Mouse (Mus musculus): Measurements from ENCODE around the gene Stox2.
A peak's percentile ranks its signal among the peaks of the same experiment; 100 is the strongest.

Gene Stox2

DNA sequence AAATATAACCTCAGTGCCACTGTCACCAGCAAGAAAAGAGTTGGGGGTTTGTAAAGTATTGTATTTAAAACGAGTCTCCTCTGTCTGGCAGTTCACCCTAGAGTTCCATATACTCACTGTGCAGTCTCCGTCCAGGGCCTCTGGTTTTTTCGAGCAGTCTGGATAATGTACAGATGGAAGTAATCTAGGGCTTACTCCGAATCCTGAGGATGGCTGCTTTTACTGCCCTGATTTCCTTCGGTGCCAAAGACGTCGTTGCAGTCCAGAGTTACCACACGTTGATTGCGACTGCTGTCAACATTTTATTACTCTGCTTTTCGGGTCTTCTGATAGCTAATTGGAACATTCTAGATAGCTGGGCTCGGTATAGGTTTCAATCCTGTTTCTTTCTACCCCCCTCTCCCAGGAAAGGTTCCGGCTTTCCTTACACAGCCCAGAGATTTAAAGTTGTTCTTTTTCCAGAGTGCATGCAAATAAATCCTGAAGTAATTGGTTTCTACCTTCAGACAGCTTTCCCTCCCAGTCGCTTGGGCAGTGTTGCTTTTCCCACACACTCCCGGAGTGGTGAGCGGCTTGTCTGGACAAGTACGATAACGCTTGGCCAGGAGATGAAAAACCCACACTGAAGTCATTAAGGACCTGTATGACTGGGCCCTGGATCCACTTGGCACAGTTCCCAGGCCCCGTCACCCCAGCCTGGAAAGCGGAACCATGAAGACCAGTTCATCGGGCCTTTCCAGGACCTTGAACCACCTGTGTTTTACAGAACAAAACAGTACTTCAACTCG, 94.1 kb downstream of the Stox2 start:
- DNase-seq: no peak

DNA sequence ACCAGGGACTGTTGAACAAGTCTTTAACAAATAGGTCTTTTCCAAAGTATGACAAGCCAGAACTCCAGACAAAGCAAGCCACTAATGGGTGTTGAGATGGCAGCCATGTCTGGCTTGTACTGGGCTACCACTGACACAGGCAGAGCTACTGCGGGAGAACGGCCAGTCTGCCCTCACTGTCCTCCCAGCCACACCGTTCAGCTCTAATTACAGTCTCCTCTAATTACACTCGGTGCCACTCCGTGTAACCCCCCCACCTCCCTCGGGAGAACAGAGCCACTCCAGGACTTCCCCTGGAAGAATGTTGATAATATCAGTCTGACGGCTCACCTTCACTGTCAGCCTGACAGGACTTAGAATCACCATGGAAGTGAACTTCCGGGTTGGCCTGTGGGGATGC, 97.1 kb downstream of the Stox2 start:
- DNase-seq: no peak

DNA sequence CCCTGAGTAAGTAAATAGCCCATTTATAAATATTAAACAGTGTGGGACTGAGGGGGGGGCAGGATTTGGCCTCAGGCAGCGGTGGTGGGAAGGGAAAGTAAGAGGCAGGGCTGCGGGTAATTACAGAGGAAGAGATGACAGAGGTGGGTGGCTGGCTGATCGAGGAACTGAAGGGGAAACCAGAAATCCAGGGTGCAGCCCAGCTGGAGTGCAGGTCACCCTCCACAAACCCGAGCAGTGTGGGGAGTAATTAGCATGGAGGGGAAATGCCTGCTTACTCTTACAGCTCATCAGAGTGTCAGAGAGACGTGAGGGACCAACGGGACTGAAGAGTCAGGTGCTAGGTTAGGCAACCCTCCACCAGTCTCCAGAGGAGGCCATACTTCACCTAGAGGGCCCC, 98.4 kb downstream of the Stox2 start:
- DNase-seq: no peak

DNA sequence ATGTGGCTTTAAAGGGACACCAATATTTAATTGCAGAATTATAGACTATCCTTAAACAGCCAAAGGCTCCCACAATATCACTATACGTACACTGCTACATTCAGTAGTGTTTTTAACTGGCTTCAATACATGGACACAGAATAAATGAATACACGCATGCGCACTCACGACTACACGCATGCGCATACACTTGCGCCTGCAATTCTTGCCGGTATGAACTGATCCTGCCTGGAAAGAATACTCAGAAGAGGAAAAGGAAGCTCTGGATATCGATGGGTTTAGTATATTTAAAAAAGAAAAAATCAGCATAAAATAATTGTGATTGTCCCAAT, 100.4 kb downstream of the Stox2 start:
- peak; percentile 34 to 44 for DNase-seq

DNA sequence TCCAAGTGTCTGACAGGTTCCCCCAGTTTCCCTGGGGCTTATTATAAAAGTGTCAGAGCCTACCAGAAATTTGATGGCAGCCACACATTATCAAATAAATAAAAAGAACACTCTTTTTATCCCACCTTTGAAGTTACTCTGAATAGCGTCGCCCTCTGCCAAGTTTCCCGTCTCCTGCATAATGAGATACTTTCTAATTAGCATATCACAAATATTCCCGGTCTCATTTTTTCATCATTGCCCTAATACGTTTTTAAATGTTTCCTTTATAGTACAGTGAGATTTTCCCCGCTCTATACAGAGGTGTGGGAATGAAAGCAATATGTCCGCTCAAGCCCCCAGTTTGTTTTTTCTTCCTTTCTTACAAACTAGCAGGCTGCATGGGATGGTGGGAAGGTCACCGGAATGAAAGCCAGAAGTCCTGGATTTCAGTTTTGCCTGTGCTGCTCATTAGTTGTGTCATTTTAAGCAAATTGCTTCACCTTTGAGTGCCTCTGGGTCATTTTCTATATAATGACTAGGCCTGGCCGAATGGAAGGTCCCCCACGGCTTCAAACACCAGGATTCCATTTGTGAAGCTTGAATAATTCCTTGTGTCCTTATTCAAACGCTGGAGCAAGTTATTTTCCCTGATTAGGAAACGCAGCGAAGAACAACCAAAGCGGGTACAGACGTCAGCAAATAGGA, 100.9 kb downstream of the Stox2 start:
- peak in 1 of 2 experiments; percentile 26 for DNase-seq

DNA sequence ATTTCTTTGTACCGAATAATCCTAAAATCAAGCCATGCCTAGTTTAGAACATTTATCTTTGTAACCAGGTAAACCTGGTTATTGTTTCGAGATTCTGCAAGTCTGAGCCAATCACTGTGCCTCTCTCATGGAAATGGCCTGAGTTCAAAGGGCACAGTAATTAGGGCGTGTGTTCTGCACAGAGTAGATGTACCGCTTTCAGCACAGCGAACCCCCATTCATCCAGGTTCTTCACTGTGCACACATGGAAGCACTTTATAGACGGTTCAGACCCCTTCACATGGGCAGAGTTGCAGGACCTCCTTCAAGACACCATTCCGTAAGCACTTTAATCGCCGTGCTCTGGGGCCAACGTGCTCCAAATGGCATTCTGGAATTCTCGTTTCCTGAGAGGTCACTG, 104.7 kb downstream of the Stox2 start:
- DNase-seq: no peak

DNA sequence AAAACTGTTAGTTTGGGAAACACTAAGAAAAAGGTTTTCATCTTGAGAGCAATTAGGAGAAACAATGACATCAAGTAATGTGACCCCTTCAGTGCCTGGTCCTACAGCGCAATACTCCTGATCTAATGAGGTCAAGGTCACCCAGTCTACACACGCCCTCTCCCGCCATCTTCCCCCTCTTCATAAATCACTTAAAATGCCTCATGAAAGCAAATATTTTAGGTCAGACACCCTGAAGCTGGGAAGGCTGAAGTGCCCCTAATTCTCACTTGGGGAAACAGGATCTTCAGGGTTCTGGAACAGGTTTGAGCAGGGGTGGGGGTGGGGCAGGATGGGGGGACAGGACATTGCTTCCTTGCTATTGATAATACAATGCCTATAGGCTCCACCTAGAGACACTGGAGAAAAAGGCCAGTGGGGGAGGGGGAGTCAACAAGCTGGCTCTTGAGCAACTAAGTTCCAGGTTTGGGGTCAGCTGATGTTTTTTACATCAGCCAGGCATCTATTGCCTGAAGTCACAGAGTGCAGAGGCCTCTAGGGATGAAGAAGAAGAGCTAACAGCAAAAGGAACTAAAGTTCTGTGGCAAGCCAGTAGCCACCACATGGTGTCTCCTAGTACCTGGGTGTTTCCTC, 107.4 kb downstream of the Stox2 start:
- no peak for DNase-seq

DNA sequence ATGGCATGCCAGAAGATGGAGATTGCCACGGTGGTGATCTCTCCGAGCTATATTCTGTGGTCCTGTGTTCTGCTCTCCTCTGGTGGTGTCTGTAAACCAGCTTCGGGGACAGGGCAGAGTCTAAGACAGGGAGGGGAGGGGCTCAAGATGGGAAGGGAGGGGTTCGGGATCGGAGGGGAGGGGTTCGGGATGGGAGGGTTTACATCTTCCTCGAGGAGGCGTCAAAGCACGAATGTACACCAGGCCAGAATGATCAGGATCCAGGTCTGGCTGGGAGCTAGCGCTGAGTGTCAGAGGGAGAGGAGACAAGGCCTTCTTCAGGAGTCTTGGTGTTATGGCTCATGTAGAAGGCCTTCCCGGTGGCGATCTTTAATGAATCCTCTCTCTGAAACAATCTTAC, 109.7 kb downstream of the Stox2 start:
- no peak for DNase-seq

DNA sequence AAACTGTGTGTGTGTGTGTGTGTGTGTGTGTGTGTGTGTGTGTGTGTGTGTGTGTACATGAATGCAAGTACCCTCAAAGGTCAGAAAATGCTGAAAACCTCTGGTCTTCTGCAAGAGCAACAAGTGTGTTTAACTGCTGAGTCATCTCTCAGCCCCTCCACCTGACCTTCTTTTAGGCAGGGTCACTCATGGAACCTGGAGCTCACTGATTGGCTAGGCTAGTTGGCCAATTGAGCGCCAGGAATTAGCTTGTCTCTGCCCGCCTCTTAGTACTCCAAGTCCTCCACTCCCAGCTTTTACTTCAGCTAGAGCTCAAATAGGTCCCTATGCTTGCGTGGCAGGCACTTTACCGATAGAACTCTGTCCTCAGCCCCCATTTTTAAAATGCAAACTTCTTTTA, 110.2 kb downstream of the Stox2 start:
- no peak for DNase-seq

DNA sequence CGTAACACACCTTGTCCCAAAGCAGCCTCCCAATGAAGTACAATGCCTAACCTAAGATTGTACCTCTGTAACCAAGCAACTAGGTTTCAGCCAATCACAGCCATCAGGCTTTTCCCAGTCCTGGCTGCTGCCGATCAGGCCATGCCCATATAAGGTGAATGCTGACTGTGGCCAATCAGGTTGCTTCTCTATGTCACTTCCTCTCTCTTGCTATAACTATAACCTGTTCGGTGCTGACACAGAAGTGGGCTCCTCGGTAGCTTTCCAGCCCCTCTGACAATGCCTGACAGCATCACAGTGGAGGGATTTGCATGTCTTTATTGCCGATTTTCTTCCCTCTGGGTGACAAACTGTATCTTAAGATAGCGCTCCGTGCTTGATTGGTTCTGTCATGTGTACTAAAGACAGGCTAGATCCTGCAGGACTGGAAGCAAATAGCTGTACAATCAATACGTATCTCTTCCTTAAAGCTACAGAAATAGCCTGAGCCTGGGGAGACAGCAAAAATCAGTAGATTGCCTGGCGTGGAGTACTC, 111.9 kb downstream of the Stox2 start:
- DNase-seq: peak; percentile 70 to 79

DNA sequence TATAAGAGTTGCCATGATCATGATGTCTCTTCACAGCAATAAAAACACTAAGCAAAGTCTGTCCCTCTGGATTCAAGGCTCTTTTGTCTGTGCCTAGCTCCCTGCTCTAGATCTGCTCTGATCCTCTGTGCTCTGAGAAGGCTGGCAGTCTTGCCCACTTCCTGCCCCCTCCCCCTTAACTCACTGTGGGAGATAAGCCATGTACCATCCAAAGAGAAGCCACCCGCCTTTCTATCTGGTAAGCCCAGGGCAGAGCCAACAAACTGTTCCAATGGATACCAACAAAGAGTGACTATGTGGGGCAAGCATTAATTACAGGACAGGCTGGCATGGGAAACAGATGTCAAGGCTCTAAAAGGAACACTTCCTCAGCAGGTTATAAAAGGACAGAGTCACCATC, 113.2 kb downstream of the Stox2 start:
- DNase-seq: no peak

DNA sequence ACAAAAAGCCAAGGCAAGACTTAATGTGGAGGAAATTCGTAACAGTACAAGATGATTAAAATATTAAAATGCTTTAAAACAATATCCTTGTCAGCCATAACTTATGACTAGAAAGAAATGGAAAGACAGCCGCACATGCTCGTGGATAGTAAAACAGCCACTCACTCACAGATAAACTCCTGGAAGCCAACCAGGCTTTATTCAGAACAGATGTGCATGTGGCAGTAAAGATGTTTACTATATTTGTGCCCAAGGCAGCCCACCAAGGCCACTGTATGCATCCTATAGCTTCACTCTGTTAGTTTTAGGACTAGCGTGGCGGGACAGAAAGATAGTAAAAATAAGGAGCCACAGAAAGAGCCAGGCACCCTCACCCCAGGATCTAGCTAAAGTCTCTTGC, 115.2 kb downstream of the Stox2 start:
- no peak for DNase-seq

DNA sequence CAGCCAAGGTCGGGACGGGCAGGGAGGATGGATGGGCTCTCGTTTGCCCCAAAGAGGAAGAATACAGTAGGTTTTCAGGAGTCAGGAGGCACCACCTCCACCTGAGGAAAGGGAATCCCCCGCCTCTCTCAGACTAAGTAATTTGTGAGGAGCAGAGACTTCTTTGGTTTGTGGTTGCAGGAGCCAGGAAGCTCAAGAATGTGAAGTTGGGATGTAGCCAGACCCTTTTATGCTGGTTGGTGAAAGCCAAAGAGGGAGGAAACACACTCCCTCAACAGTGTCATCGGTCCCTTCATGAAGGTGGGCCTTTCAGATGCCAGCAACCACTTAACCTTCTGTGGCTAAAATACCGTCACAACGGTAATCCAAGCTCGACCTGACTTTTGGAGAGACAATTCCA, 119.8 kb downstream of the Stox2 start:
- DNase-seq: no peak

DNA sequence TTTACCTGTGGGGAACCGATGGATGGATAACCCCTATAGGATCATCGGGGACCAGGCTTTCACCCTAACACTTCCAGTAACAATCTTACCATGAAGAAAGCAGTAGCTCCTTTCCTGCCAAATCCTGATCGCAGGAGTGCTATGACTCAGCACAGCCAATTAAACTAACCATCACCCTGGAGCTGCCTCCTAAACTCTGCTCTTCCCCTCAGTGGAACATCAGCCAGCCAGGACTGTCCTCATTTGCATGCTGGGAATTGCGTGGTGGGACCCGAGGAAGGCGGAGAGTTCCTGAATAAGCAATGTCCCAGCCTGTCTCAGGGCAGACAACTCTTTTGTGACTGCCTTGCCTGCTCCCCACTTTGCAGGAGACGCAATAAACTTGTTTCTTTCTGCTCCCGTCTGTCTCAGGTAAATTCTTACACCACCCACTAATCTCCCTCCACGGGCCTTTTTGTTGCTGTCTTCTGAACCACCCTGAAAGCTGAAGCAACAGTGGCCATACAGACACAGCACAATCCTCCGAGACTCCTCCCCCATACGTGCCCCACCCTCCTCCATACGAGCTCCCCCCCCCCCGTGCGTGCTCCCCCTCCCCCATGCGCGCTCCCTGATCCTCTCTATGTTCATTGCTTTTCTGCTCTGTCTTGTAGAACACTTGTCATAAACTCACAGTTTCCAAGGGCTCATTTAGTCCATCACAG, 121.9 kb downstream of the Stox2 start:
- no peak for DNase-seq

DNA sequence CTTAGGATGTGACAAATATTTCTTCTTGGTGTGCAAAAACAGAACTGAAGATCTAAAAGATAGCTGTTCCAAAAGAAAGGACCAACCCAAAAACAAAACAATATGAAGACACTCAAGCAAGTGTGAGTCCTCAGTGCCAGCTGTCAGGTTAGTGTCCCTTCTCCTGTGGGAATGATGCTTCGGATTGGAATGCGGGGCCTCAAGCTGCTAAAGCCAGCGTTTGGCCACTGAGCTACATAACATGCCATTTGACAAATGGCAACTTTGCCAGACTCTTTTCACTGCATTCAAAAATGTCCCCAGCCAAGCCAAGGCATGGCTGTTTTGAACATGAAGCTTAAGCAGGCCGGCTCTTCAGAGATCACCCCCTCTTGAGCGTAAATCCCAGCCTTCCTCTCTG, 124.9 kb downstream of the Stox2 start:
- no peak for DNase-seq

DNA sequence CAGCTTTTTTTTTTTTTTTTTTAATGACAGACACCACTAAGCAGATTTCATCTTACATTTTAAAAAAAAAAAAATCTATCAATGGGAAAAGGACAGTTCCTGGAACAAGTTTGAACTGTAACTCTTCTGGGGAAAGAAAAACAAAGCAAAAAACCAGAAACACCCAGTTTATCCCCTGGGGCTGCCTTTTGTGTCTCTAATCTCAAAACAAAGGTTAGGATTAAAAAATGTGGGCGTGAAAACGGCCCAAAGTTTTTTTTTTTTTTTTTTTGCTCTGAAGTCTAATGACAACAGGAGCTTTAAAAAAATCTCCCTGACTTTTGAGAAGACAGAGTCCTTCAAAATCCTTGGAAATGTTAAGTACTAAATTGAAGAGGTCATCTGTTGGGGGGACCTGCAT, 125.5 kb downstream of the Stox2 start:
- DNase-seq: no peak

DNA sequence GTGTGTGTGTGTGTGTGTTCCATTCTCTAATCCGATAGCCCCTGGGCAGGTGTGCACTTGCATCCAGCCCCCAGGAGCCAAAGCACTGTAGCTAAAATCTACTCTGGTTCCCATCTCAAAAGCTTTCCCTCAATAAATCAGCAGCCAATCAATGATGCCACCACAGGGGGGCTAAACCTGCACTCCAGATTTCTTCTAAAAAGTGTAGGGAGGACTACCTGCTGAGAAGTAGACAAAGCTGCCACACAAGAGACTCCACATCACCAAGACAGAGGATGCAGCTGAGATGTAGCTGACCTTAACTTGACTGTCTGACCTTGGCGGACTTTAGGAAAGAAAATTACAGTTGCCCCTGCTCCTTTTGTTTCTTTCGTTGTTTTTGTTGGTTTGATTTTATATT, 127.7 kb downstream of the Stox2 start:
- no peak for DNase-seq

DNA sequence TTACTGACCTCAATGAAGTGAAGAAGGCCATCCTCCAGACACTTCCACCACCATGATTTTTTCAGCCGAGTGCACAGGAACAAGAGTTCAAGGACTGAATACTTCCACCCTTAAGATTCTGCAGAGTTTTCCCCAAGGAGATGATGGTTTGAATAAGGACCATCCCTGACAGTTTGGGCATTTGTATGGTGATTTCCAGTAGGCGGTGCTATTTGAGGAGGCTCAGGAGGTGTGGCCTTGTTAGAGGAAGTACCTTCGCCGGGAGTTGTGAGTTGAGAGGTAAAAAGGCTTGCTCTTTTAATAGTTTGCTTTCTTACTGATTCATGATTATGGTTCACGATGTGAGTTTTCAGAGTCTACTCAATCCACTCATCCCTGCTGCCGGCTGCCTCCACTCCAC, 138.0 kb downstream of the Stox2 start:
- DNase-seq: no peak

DNA sequence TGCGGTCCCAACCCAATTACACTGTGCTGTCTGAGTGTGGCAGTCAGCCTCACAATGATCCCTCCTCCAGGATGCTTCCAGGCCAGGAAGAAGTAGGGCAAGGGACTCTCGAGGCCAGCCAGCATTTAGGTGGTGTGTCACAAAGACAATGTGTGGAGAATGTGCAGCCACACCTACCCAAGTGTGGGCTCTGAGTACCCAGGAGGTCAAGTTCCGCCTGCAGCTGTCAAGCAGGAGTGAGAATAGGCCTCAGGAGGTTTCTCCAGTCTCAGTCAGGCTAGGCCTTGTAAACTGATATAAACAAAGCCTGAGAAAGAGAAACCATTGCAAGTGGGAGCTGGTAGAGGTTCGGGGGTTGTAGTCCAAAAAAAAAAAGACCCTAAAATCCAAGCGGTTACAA, 139.8 kb downstream of the Stox2 start:
- no peak for DNase-seq

DNA sequence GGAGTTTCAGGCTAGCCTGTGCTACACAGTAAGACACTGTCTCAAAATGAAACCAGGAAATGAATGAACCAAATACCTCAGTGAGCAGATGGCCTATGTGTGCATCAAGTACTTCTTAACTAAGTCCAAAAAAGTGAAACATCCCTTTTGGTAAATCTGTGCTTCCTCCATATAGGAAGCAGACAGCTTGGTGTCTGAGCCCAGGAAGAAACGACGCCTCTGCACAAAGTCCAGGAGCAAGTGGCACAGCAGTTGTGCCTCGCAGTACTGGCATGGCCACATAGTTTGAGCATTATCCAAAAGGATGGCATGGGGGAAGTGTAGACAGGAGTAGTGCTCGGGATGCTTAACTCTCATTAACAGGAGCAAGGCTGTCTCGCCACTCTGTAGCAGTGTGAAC, 140.3 kb downstream of the Stox2 start:
- DNase-seq: no peak

DNA sequence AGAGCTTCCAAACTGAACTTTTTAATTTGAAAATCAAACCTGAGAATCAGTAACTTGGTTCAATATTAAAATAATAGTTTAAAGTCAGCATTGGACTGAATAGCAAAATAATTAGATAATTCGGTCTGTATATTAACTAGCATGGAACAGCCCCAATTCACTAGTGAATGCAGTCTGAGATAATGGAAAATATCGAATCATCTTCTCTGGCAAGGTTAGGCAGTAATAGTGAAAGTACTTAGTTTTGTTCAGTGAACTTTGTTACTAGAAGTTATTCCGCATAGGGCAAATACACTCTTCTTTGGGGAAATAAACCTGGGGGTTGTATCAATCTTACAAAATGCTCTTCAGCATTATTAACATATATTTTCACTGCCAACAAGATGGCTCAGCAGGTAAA, 147.7 kb downstream of the Stox2 start:
- DNase-seq: no peak

DNA sequence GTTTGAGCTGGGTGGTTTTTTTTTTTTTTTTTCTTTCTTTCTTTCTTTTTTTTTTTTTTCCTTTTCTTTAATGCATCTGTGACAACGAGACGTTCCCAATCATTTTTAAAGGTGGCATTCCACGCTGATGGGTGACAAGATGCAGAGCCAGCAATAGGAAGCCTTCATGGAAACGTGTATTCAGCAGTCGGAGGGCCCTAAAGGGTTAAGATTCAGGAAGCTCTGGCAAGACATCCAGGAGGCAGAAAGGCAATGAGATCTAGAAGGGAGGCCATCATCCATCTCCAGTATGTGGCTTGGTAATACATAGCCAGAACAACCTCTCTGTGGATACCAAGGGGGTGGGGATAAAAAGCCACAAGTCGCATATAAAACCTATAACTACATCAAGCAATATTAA, 156.5 kb downstream of the Stox2 start:
- peak in 1 of 2 experiments; percentile 36 for DNase-seq

DNA sequence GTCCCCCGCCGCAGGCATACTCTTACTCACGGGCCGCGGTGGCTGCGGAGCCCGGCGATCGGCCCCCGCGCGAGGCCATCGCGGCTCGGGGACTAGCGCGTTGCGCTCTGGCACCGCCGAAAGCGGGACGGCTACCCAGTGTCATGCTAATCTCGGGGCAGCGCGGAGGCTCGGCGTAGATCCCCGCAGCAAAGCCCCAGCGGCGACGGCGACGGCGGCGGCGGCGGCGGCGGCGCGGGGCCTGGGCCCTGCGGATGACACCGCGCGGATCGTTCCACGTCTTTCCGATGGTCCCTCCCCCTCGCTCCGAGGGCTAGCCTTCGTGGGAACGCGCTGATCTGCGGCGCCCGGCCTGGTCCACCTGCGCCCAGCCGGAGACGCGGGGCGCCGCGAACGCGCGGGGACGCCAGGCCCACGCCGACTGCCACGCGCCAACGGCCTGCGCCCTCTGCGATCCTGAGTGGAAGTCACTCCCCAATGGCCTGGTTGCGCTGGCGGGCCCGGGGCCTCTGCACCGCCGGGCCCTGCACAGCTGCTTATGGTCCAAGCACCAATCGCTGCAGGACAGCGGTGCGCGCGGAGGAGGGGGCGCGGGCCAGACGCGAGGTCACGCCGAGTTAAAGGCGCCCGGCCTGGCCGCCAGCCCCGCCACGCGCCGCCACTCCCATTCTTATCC, 157.2 kb downstream of the Stox2 start:
- DNase-seq: peak; percentile 68 to 69

Data from cerebellum, postnatal 36 days (tissue).